Comparison of ENCODE assay signal across 12 mouse cellular contexts in the genomic region with DNA sequence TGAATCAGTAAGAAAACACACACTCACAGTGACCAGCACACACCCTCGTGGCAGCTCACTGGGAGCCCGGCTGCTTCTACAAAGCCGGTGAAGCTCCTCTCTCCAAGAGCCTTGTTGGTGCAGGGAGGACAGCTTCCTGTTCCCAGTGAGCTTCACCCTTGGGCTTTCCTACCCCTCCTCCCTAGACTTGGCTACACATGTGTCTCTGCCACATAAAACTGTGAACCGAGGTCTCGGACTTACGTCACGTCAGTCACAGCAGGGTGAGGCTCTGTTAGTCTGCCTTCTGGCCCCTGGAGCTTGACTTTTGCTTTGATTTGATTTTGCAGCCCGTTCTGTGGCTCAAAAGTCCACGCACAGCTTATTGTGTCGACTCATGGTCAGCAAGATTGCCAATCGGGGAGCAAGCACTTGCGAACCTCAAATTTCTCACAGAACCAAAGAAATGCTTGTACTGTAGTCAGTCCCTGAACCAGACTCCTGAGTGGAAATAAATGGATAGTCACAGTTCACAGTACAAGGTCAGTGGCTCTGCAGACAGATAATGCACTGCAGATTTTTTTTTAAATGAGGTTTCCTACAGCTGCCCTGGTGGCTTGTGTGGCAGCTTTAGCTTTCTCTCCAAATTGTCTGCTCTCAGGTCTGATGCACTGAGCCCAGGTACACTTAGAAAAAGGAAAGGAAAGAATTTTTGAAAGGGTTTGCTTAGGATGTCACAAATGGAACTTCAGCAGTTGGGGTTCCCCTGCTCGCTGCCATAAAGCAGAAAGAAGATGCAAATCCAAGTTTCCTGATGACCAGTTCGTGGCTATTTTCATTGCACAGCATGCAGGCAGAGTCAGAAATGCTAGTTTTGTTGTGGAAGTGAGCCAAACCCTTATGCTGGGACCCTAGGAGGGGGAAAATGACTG. TPM values are rescaled to one million over a fixed set of nuclear protein-coding genes. Genes with fewer than 3 reads are reported as not detected.
DNase-seq lines count a peak whose midpoint lies in the region; ATAC-seq and TF ChIP-seq lines count a peak whose summit lies in the region.
"Had no signal": no experiment of that assay in that cellular context is flagged by ENCODE, and none has a peak within 500 bp of the region (broad histone marks: within the 10 kb centered on the region; RNA-seq: fewer than 3 reads in every experiment).

No protein-coding gene starts in this region.

- H3K9ac ChIP-seq in intestine, embryonic 14.5 days (ENCODE audit: low read length): no peak overlapping the region
- H3K9ac ChIP-seq in hindbrain, embryonic 12.5 days: no peak overlapping the region

- H3K9me3 ChIP-seq in intestine, embryonic 14.5 days (ENCODE audit: control insufficient read depth, low read length): no peaks in the 10 kb centered on the region
- no peaks in the 10 kb centered on the region for H3K9me3 ChIP-seq in hindbrain, embryonic 12.5 days (replicated peaks)

- TF ChIP-seq CTCF in kidney, adult 2 months (conservative IDR thresholded peaks at IDR 0.05; ENCODE audit: insufficient read depth, insufficient read length, low read depth, low read length): no peak

- H3K27ac ChIP-seq in kidney, adult 2 months (ENCODE audit: insufficient read depth, low read depth, low read length): no peak overlapping the region
- H3K27ac ChIP-seq in intestine, embryonic 14.5 days (ENCODE audit: low read depth): no peak overlapping the region
- H3K27ac ChIP-seq in hindbrain, embryonic 12.5 days: no peak overlapping the region
- H3K27ac ChIP-seq: layer of hippocampus, adult 2 months had no signal

- intact Hi-C loops in left cerebral cortex, postnatal 25 days (cut with DNase I): no loop called here

- no peak overlapping the region for H3K4me2 ChIP-seq in intestine, embryonic 14.5 days (ENCODE audit: low read length)
- H3K4me2 ChIP-seq in hindbrain, embryonic 12.5 days (replicated peaks): no peak overlapping the region

- no peak for TF ChIP-seq POLR2A in kidney, adult 2 months (IDR thresholded peaks at IDR 0.05; ENCODE audit: low read depth, low read length)

- ATAC-seq in intestine, embryonic 14.5 days (replicated peaks; ENCODE audit: low FRiP score, low TSS enrichment, low read depth): no peak
- ATAC-seq in megakaryocyte progenitor cell, adult 5-6 weeks (replicated peaks; ENCODE audit: poor library complexity): no peak
- no peak for ATAC-seq in hindbrain, embryonic 12.5 days (ENCODE audit: low FRiP score)

- H3K27me3 ChIP-seq in kidney, adult 2 months (replicated peaks; ENCODE audit: control insufficient read depth, insufficient read depth, low read length): no peaks in the 10 kb centered on the region
- 0 out of 2 replicates have a peak, but pooled peaks cover under 1% of the 10 kb centered on the region for H3K27me3 ChIP-seq in intestine, embryonic 14.5 days (replicated peaks; ENCODE audit: control insufficient read depth, insufficient read depth, low read length)
- H3K27me3 ChIP-seq in hindbrain, embryonic 12.5 days: peaks cover 11% of the 10 kb centered on the region

- H3K4me3 ChIP-seq in kidney, adult 2 months (ENCODE audit: insufficient read depth, low read depth, low read length): no peak overlapping the region
- no peak overlapping the region for H3K4me3 ChIP-seq in intestine, embryonic 14.5 days (ENCODE audit: low read depth, low read length)
- no peak overlapping the region for H3K4me3 ChIP-seq in hindbrain, embryonic 12.5 days
- H3K4me3 ChIP-seq: layer of hippocampus, adult 2 months had no signal

- no peaks in the 10 kb centered on the region for H3K4me1 ChIP-seq in kidney, adult 2 months (ENCODE audit: control insufficient read depth, insufficient read depth, low read length)
- H3K4me1 ChIP-seq in intestine, embryonic 14.5 days (replicated peaks; ENCODE audit: control insufficient read depth, insufficient read depth, low read length): peaks cover 10% of the 10 kb centered on the region; the same call in 1 of the 2 replicates
- peaks cover 11% of the 10 kb centered on the region; the same call in 1 of the 2 replicates for H3K4me1 ChIP-seq in hindbrain, embryonic 12.5 days

- DNase-seq in kidney, adult 2 months: peak; percentile 44
- no peak for DNase-seq in kidney, adult 11 months
- DNase-seq in adrenal gland, postnatal 25 days: peak; percentile 27
- DNase-seq in intestine, embryonic 14.5 days (ENCODE audit: low spot score): peak; percentile 46
- peak; percentile 62 for DNase-seq in lung, postnatal 10 days
- no peak for DNase-seq in left cerebral cortex, postnatal 25 days (ENCODE audit: low spot score in 2 of 2)
- DNase-seq: midbrain, embryonic 14.5 days; thymus, postnatal 4 days had no signal

- 29% methylated on average over 14 of the region's 14 CpGs for WGBS in kidney, adult 2 months
- WGBS in intestine, embryonic 14.5 days: 62% methylated on average over 14 of the region's 14 CpGs
- 62% methylated on average over 14 of the region's 14 CpGs for WGBS in hindbrain, embryonic 12.5 days

- no peaks in the 10 kb centered on the region for H3K36me3 ChIP-seq in kidney, adult 2 months (ENCODE audit: control insufficient read depth, insufficient read depth, low read length)
- H3K36me3 ChIP-seq in intestine, embryonic 14.5 days (ENCODE audit: control insufficient read depth, insufficient read depth, low read length): no peaks in the 10 kb centered on the region
- no peaks in the 10 kb centered on the region for H3K36me3 ChIP-seq in hindbrain, embryonic 12.5 days

RNA-seq across cellular contexts. Expression of gene Tmem100, which starts 4.0 kb away (rescaled TPM):
- 1.5 and 1.8 TPM in 2 replicates for polyA plus RNA-seq in kidney, adult 2 months (2012; rRNA removed)
- total RNA-seq in adrenal gland, postnatal 25 days (2021): 2.0 and 2.8 TPM in 2 replicates
- polyA plus RNA-seq in intestine, embryonic 14.5 days (2014; fragmentation: Nextera tagmentation; extraction: Ambion mirVana): 17.3 and 19.2 TPM in 2 replicates
- total RNA-seq in megakaryocyte progenitor cell, adult 5-6 weeks (2015): 0.22 TPM in 1 of 2 replicates, not detected in the other
- total RNA-seq in megakaryocyte progenitor cell, adult 5-6 weeks (2017): 0.17 TPM in 1 of 2 replicates, not detected in the other
- 10 to 100 TPM; 19.2 to 19.7 TPM for total RNA-seq in left cerebral cortex, postnatal 25 days (2021)
- 10.5 and 11.2 TPM in 2 replicates for polyA plus RNA-seq in hindbrain, embryonic 12.5 days (2016; fragmentation: Nextera tagmentation; extraction: Ambion mirVana)
- total RNA-seq: hematopoietic stem cell, adult 5-6 weeks had no signal

RNA-seq across cellular contexts. Expression of gene Pctp, which starts 23.5 kb away (rescaled TPM):
- polyA plus RNA-seq in kidney, adult 2 months (2012; rRNA removed): 8.7 and 12.3 TPM in 2 replicates
- total RNA-seq in adrenal gland, postnatal 25 days (2021): 7.9 and 9.9 TPM in 2 replicates
- 9.7 and 10.4 TPM in 2 replicates for polyA plus RNA-seq in intestine, embryonic 14.5 days (2014; fragmentation: Nextera tagmentation; extraction: Ambion mirVana)
- total RNA-seq in megakaryocyte progenitor cell, adult 5-6 weeks (2015): 14.3 and 17.8 TPM in 2 replicates
- total RNA-seq in megakaryocyte progenitor cell, adult 5-6 weeks (2017): 24.9 and 25.4 TPM in 2 replicates
- 1 to 10 TPM in 1 of 2 experiments, under 1 TPM in 1; 0.94 to 1.1 TPM for total RNA-seq in left cerebral cortex, postnatal 25 days (2021)
- 4.3 and 4.6 TPM in 2 replicates for polyA plus RNA-seq in hindbrain, embryonic 12.5 days (2016; fragmentation: Nextera tagmentation; extraction: Ambion mirVana)

Comparison
In these comparisons a context has a peak if more than half of its experiments do, and no peak if none do; other contexts are left out.
1. DNase-seq: peak in kidney, adult 2 months (single experiment), adrenal gland, postnatal 25 days (single experiment), intestine, embryonic 14.5 days (single experiment) and lung, postnatal 10 days (single experiment); none in kidney, adult 11 months (single experiment) and left cerebral cortex, postnatal 25 days (0 of 2).